13 mouse cellular contexts compared by ENCODE assay signal in genomic region chr15:96592976-96593375, GRCm38 (mm10). TPM values are rescaled to one million over a fixed set of nuclear protein-coding genes. Genes with fewer than 3 reads are reported as not detected.
DNase-seq lines count a peak whose midpoint lies in the region; ATAC-seq lines count a peak whose summit lies in the region.
"Had no signal": no experiment of that assay in that cellular context is flagged by ENCODE, and none has a peak within 500 bp of the region (broad histone marks: within the 10 kb centered on the region; RNA-seq: fewer than 3 reads in every experiment).

No protein-coding gene starts in this region.

- no peak overlapping the region for H3K9ac ChIP-seq in hindbrain, embryonic 12.5 days
- no peak overlapping the region for H3K9ac ChIP-seq in hindbrain, embryonic 11.5 days (ENCODE audit: low read depth, low read length)
- no peak overlapping the region for H3K9ac ChIP-seq in midbrain, embryonic 14.5 days (replicated peaks; ENCODE audit: low read length)
- H3K9ac ChIP-seq in forebrain, embryonic 15.5 days (replicated peaks): no peak overlapping the region

- no peaks in the 10 kb centered on the region for H3K27me3 ChIP-seq in hindbrain, embryonic 12.5 days
- H3K27me3 ChIP-seq in hindbrain, embryonic 11.5 days (ENCODE audit: control insufficient read depth, insufficient read depth, low read length): no peaks in the 10 kb centered on the region
- H3K27me3 ChIP-seq in midbrain, embryonic 14.5 days (ENCODE audit: control insufficient read depth, insufficient read depth, low read length): no peaks in the 10 kb centered on the region
- no peaks in the 10 kb centered on the region for H3K27me3 ChIP-seq in midbrain, embryonic 10.5 days (ENCODE audit: low read depth, poor library complexity, severe bottlenecking)
- H3K27me3 ChIP-seq in forebrain, embryonic 15.5 days: no peaks in the 10 kb centered on the region
- H3K27me3 ChIP-seq: CH12.LX had no signal

- ATAC-seq in hindbrain, embryonic 12.5 days (ENCODE audit: low FRiP score): no peak
- ATAC-seq in hindbrain, embryonic 11.5 days (ENCODE audit: low FRiP score): no peak
- ATAC-seq in midbrain, embryonic 14.5 days (ENCODE audit: low FRiP score, low TSS enrichment): no peak
- no peak for ATAC-seq in forebrain, embryonic 15.5 days (replicated peaks)
- peak; percentile 36; the same call in 1 of the 2 replicates for ATAC-seq in neutrophil, adult 5-6 weeks (ENCODE audit: extremely low read depth, insufficient number of reproducible peaks, low FRiP score, poor library complexity, severe bottlenecking)

- peaks cover 46% of the 10 kb centered on the region for H3K36me3 ChIP-seq in hindbrain, embryonic 12.5 days
- H3K36me3 ChIP-seq in hindbrain, embryonic 11.5 days (ENCODE audit: control insufficient read depth, insufficient read depth, low read length): peaks cover 2% of the 10 kb centered on the region; the same call in 1 of the 2 replicates
- peaks cover 45% of the 10 kb centered on the region for H3K36me3 ChIP-seq in midbrain, embryonic 14.5 days (ENCODE audit: control insufficient read depth, insufficient read depth, low read length)
- H3K36me3 ChIP-seq in midbrain, embryonic 10.5 days: peaks cover 96% of the 10 kb centered on the region
- H3K36me3 ChIP-seq in forebrain, embryonic 15.5 days: peaks cover 25% of the 10 kb centered on the region

- no peaks in the 10 kb centered on the region for H3K9me3 ChIP-seq in hindbrain, embryonic 12.5 days (replicated peaks)
- no peaks in the 10 kb centered on the region for H3K9me3 ChIP-seq in hindbrain, embryonic 11.5 days (ENCODE audit: control insufficient read depth, low read length)
- no peaks in the 10 kb centered on the region for H3K9me3 ChIP-seq in midbrain, embryonic 14.5 days (ENCODE audit: control insufficient read depth, low read length)
- H3K9me3 ChIP-seq in midbrain, embryonic 10.5 days (replicated peaks): no peaks in the 10 kb centered on the region
- H3K9me3 ChIP-seq in forebrain, embryonic 15.5 days: no peaks in the 10 kb centered on the region

- no peak for DNase-seq in hindbrain, embryonic 11.5 days (ENCODE audit: low spot score)
- DNase-seq in midbrain, embryonic 14.5 days: no peak
- DNase-seq in midbrain, embryonic 10.5 days (ENCODE audit: low spot score): no peak
- DNase-seq in cerebellum, adult 8-10 months: no peak
- no peak for DNase-seq in urinary bladder, postnatal 25 days (ENCODE audit: low spot score)
- DNase-seq: cerebellum, postnatal 25 days; kidney, adult 18-20 months; retina, postnatal 1 day had no signal

- no peak overlapping the region for H3K4me2 ChIP-seq in hindbrain, embryonic 12.5 days (replicated peaks)
- H3K4me2 ChIP-seq in hindbrain, embryonic 11.5 days (replicated peaks; ENCODE audit: low read depth, low read length): no peak overlapping the region
- no peak overlapping the region for H3K4me2 ChIP-seq in midbrain, embryonic 14.5 days (ENCODE audit: low read length)
- no peak overlapping the region for H3K4me2 ChIP-seq in forebrain, embryonic 15.5 days (replicated peaks)

- H3K4me1 ChIP-seq in hindbrain, embryonic 12.5 days: peaks cover 25% of the 10 kb centered on the region
- peaks cover 2% of the 10 kb centered on the region; the same call in 1 of the 2 replicates for H3K4me1 ChIP-seq in hindbrain, embryonic 11.5 days (replicated peaks; ENCODE audit: control insufficient read depth, insufficient read depth, low read length)
- peaks cover 11% of the 10 kb centered on the region for H3K4me1 ChIP-seq in midbrain, embryonic 14.5 days (ENCODE audit: control insufficient read depth, insufficient read depth, low read length)
- peaks cover 22% of the 10 kb centered on the region for H3K4me1 ChIP-seq in midbrain, embryonic 10.5 days
- peaks cover 37% of the 10 kb centered on the region for H3K4me1 ChIP-seq in forebrain, embryonic 15.5 days

- H3K27ac ChIP-seq in hindbrain, embryonic 12.5 days: 0 out of 2 replicates have a peak overlapping the region, but pooled peaks have one; percentile 24
- H3K27ac ChIP-seq in hindbrain, embryonic 11.5 days (ENCODE audit: low read depth, low read length): no peak overlapping the region
- H3K27ac ChIP-seq in midbrain, embryonic 14.5 days (replicated peaks; ENCODE audit: low read depth, low read length): peak overlapping the region; percentile 9; the same call in 1 of the 2 replicates
- H3K27ac ChIP-seq in midbrain, embryonic 10.5 days (replicated peaks): no peak overlapping the region
- H3K27ac ChIP-seq in forebrain, embryonic 15.5 days (replicated peaks): peak overlapping the region; percentile 31

- WGBS in hindbrain, embryonic 12.5 days: 79% methylated on average over 13 of the region's 13 CpGs
- WGBS in hindbrain, embryonic 11.5 days: 82% methylated on average over 13 of the region's 13 CpGs
- WGBS in midbrain, embryonic 14.5 days: 75% methylated on average over 13 of the region's 13 CpGs
- WGBS in midbrain, embryonic 10.5 days: 91% methylated on average over 13 of the region's 13 CpGs
- 56% methylated on average over 13 of the region's 13 CpGs for WGBS in forebrain, embryonic 15.5 days

- no peak overlapping the region for H3K4me3 ChIP-seq in hindbrain, embryonic 12.5 days
- no peak overlapping the region for H3K4me3 ChIP-seq in hindbrain, embryonic 11.5 days (ENCODE audit: low read depth, low read length)
- H3K4me3 ChIP-seq in midbrain, embryonic 14.5 days (replicated peaks; ENCODE audit: low read depth, low read length): no peak overlapping the region
- no peak overlapping the region for H3K4me3 ChIP-seq in midbrain, embryonic 10.5 days
- H3K4me3 ChIP-seq in forebrain, embryonic 15.5 days: no peak overlapping the region
- H3K4me3 ChIP-seq: heart, adult 2 months had no signal

RNA-seq across cellular contexts. Expression of gene Slc38a1, which starts 49.7 kb away (rescaled TPM):
- 152 and 155 TPM in 2 replicates for polyA plus RNA-seq in hindbrain, embryonic 12.5 days (2016; fragmentation: Nextera tagmentation; extraction: Ambion mirVana)
- 133 and 149 TPM in 2 replicates for polyA plus RNA-seq in hindbrain, embryonic 11.5 days (2014; fragmentation: Nextera tagmentation; extraction: Ambion mirVana)
- 147 and 150 TPM in 2 replicates for polyA plus RNA-seq in midbrain, embryonic 14.5 days (2014; fragmentation: Nextera tagmentation; extraction: Ambion mirVana)
- 111 and 117 TPM in 2 replicates for polyA plus RNA-seq in midbrain, embryonic 10.5 days (2016; fragmentation: Nextera tagmentation; extraction: Ambion mirVana)
- 145 and 147 TPM in 2 replicates for polyA plus RNA-seq in forebrain, embryonic 15.5 days (2015; fragmentation: Nextera tagmentation; extraction: Ambion mirVana)
- total RNA-seq in neutrophil, adult 5-6 weeks (2017): 134 and 139 TPM in 2 replicates

Comparison
In these comparisons a context has a peak if more than half of its experiments do, and no peak if none do; other contexts are left out.
1. H3K27ac ChIP-seq: peak in hindbrain, embryonic 12.5 days (single experiment), midbrain, embryonic 14.5 days (single experiment) and forebrain, embryonic 15.5 days (single experiment); none in hindbrain, embryonic 11.5 days (single experiment) and midbrain, embryonic 10.5 days (single experiment).